Mouse (Mus musculus): ENCODE results near the gene Nfatc3. TPM values are rescaled to one million over a fixed set of nuclear protein-coding genes. Genes with fewer than 3 reads are reported as not detected.
"Not testable (repeated sequence)": the region's sequence is repeated elsewhere in the genome, so short reads cannot be mapped to it uniquely, and the experiment has no call there.

Nfatc3 gene
- 4.7 and 5.3 TPM in 2 replicates for polyA plus RNA-seq (2015; fragmentation: Nextera tagmentation; extraction: Ambion mirVana)

- H3K27ac ChIP-seq (ENCODE audit: low read length) = peak within 1 kb of the TSS; percentile 95
- WGBS = under 1% methylated on average over 52 of the region's 52 CpGs
- peaks cover 26% of the 10 kb centered on the region for H3K4me1 ChIP-seq (ENCODE audit: control insufficient read depth, insufficient read depth, low read length)
- ATAC-seq (ENCODE audit: insufficient read depth, low FRiP score) = peak; percentile 99
- no peaks in the 10 kb centered on the region for H3K27me3 ChIP-seq (ENCODE audit: control insufficient read depth, insufficient read depth, low read length)
- H3K4me3 ChIP-seq (replicated peaks; ENCODE audit: low read length) = peak within 1 kb of the TSS; percentile 89
- H3K9me3 ChIP-seq (replicated peaks; ENCODE audit: control insufficient read depth, low read length) = no peaks in the 10 kb centered on the region
- H3K36me3 ChIP-seq (ENCODE audit: control insufficient read depth, insufficient read depth, low read length) = 0 out of 2 replicates have a peak, but pooled peaks cover 2% of the 10 kb centered on the region
- peak within 1 kb of the TSS; percentile 98 for H3K9ac ChIP-seq (ENCODE audit: low read length)
- H3K4me2 ChIP-seq (ENCODE audit: low read depth, low read length) = peak within 1 kb of the TSS; percentile 85
Observed at GRCm38 (mm10) chr8:106058731-106059612, at the start of gene Nfatc3. Gene Nfatc3 (plus strand): TSS chr8:106058840.

- Histone ChIP-seq H3K9me3 (replicated peaks; ENCODE audit: control insufficient read depth, low read length) (no peaks in the 10 kb centered on the region), H3K4me3 (replicated peaks; ENCODE audit: low read length) (peak overlapping the region; percentile 92), H3K27me3 (ENCODE audit: control insufficient read depth, insufficient read depth, low read length) (no peaks in the 10 kb centered on the region), H3K27ac (ENCODE audit: low read length) (peak overlapping the region; percentile 53), H3K4me1 (ENCODE audit: control insufficient read depth, insufficient read depth, low read length) (peaks cover 12% of the 10 kb centered on the region), H3K4me2 (ENCODE audit: low read depth, low read length) (peak overlapping the region; percentile 87), H3K9ac (ENCODE audit: low read length) (peak overlapping the region; percentile 86), H3K36me3 (ENCODE audit: control insufficient read depth, insufficient read depth, low read length) (no peaks in the 10 kb centered on the region)
- peak; percentile 96 for ATAC-seq (ENCODE audit: insufficient read depth, low FRiP score)
- 1% methylated on average over 74 of the region's 74 CpGs for WGBS
Observed at GRCm38 (mm10) chr8:106010748-106011642, 47.6 kb upstream of the Nfatc3 start.

DNA sequence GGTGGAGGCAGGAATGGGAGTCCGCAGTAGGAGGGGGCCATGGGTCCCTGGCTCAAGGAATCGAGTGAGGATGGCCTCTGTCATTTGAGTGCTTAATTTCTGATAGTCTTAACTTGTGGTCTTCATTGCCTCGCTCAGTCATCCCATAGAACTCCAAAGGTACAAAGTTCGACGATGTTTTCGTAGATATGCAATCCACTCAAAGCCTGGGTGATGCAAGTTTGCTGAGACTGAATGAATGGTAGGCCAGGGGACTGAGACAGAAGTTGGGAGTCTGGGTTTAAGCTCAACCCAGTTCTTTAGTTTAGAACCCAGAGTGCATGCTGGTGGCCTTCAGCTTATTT is 47.0 kb upstream of the Nfatc3 start, which contains the start of gene Ddx28:
TSS of gene Ddx28 (minus strand) at position 240 of the 344 bp plus-strand sequence.
- Histone ChIP-seq H3K4me3 (replicated peaks; ENCODE audit: low read length) (peak within 1 kb of the TSS; percentile 92), H3K4me2 (ENCODE audit: low read depth, low read length) (peak within 1 kb of the TSS; percentile 87), H3K4me1 (ENCODE audit: control insufficient read depth, insufficient read depth, low read length) (peaks cover 12% of the 10 kb centered on the region), H3K27ac (ENCODE audit: low read length) (peak within 1 kb of the TSS; percentile 53), H3K9ac (ENCODE audit: low read length) (peak within 1 kb of the TSS; percentile 86), H3K36me3 (ENCODE audit: control insufficient read depth, insufficient read depth, low read length) (no peaks in the 10 kb centered on the region), H3K27me3 (ENCODE audit: control insufficient read depth, insufficient read depth, low read length) (no peaks in the 10 kb centered on the region), H3K9me3 (replicated peaks; ENCODE audit: control insufficient read depth, low read length) (no peaks in the 10 kb centered on the region)
- no peak for ATAC-seq (ENCODE audit: insufficient read depth, low FRiP score)
- WGBS = 4% methylated on average over 6 of the region's 6 CpGs

GRCm38 (mm10) chr8:106012203-106012602 is 46.4 kb upstream of the Nfatc3 start:
- not testable (repeated sequence) for H3K36me3 ChIP-seq (ENCODE audit: control insufficient read depth, insufficient read depth, low read length); H3K9me3 ChIP-seq (replicated peaks; ENCODE audit: control insufficient read depth, low read length); ATAC-seq (ENCODE audit: insufficient read depth, low FRiP score); H3K27me3 ChIP-seq (ENCODE audit: control insufficient read depth, insufficient read depth, low read length); H3K27ac ChIP-seq (ENCODE audit: low read length)
- WGBS = 73% methylated on average over 8 of the region's 8 CpGs
- H3K4me3 ChIP-seq (replicated peaks; ENCODE audit: low read length) = peak overlapping the region; percentile 92; the same call in 1 of the 2 replicates
- H3K4me2 ChIP-seq (ENCODE audit: low read depth, low read length) = peak overlapping the region; percentile 87
- H3K4me1 ChIP-seq (ENCODE audit: control insufficient read depth, insufficient read depth, low read length) = peaks cover 12% of the 10 kb centered on the region
- H3K9ac ChIP-seq (ENCODE audit: low read length) = peak overlapping the region; percentile 86

DNA sequence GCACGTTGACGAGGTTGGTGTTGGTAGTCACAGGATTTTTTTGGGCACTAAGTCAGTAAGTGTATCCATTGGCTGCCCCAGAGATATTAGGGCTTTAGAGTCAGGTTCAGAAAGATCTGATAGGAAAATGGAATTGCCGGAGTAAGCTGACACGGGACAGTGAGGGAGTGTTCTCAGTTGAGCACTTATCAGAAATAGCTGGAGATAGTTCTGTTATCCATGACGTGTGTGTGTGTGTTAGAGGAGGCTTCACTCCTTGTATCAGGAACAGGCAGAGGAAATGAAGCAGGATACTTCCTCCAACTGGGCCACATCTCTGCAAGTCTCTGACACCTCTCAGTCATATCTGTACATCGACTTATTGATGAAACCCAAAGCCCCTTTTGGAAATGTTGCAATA is 42.4 kb upstream of the Nfatc3 start:
- no peak overlapping the region for H3K9ac ChIP-seq (ENCODE audit: low read length)
- no peaks in the 10 kb centered on the region for H3K4me1 ChIP-seq (ENCODE audit: control insufficient read depth, insufficient read depth, low read length)
- no peak for ATAC-seq (ENCODE audit: insufficient read depth, low FRiP score)
- no peak overlapping the region for H3K27ac ChIP-seq (ENCODE audit: low read length)
- H3K9me3 ChIP-seq (replicated peaks; ENCODE audit: control insufficient read depth, low read length) = no peaks in the 10 kb centered on the region
- no peak overlapping the region for H3K4me2 ChIP-seq (ENCODE audit: low read depth, low read length)
- no peak overlapping the region for H3K4me3 ChIP-seq (replicated peaks; ENCODE audit: low read length)
- H3K36me3 ChIP-seq (ENCODE audit: control insufficient read depth, insufficient read depth, low read length) = no peaks in the 10 kb centered on the region
- H3K27me3 ChIP-seq (ENCODE audit: control insufficient read depth, insufficient read depth, low read length) = no peaks in the 10 kb centered on the region
- WGBS = 86% methylated on average over 6 of the region's 6 CpGs

GRCm38 (mm10) chr8:106017130-106017529 is 41.5 kb upstream of the Nfatc3 start:
- Histone ChIP-seq H3K4me3 (replicated peaks; ENCODE audit: low read length) (no peak overlapping the region), H3K9ac (ENCODE audit: low read length) (no peak overlapping the region), H3K9me3 (replicated peaks; ENCODE audit: control insufficient read depth, low read length) (no peaks in the 10 kb centered on the region), H3K27me3 (ENCODE audit: control insufficient read depth, insufficient read depth, low read length) (no peaks in the 10 kb centered on the region), H3K4me2 (ENCODE audit: low read depth, low read length) (no peak overlapping the region), H3K4me1 (ENCODE audit: control insufficient read depth, insufficient read depth, low read length) (no peaks in the 10 kb centered on the region), H3K36me3 (ENCODE audit: control insufficient read depth, insufficient read depth, low read length) (no peaks in the 10 kb centered on the region), H3K27ac (ENCODE audit: low read length) (no peak overlapping the region)
- no peak for ATAC-seq (ENCODE audit: insufficient read depth, low FRiP score)
- 87% methylated on average over 7 of the region's 7 CpGs for WGBS

DNA sequence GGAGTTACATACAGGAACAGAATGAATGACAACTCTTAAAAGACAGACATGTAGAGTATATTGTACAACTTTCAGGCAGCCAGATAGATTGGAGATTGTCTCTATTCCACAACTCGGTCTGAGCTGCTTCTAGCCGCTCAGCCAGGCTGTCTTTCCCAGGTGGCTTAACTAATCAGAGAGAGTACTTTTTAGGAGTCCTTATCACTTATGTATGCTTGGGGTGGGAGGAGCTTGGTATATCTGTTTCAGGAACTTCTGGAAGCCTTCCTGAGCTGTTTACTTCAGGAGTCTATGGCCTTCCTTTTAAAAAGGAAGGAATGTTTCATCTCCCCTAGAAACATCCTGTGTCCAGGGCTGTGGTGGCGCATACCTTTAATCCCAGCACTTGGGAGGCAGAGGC is 40.6 kb upstream of the Nfatc3 start:
- 80% methylated on average over 3 of the region's 3 CpGs for WGBS
- H3K36me3 ChIP-seq (ENCODE audit: control insufficient read depth, insufficient read depth, low read length) = no peaks in the 10 kb centered on the region
- no peak overlapping the region for H3K4me2 ChIP-seq (ENCODE audit: low read depth, low read length)
- no peak overlapping the region for H3K27ac ChIP-seq (ENCODE audit: low read length)
- no peaks in the 10 kb centered on the region for H3K27me3 ChIP-seq (ENCODE audit: control insufficient read depth, insufficient read depth, low read length)
- no peak overlapping the region for H3K4me3 ChIP-seq (replicated peaks; ENCODE audit: low read length)
- H3K9me3 ChIP-seq (replicated peaks; ENCODE audit: control insufficient read depth, low read length) = no peaks in the 10 kb centered on the region
- no peak for ATAC-seq (ENCODE audit: insufficient read depth, low FRiP score)
- no peak overlapping the region for H3K9ac ChIP-seq (ENCODE audit: low read length)
- no peaks in the 10 kb centered on the region for H3K4me1 ChIP-seq (ENCODE audit: control insufficient read depth, insufficient read depth, low read length)

DNA sequence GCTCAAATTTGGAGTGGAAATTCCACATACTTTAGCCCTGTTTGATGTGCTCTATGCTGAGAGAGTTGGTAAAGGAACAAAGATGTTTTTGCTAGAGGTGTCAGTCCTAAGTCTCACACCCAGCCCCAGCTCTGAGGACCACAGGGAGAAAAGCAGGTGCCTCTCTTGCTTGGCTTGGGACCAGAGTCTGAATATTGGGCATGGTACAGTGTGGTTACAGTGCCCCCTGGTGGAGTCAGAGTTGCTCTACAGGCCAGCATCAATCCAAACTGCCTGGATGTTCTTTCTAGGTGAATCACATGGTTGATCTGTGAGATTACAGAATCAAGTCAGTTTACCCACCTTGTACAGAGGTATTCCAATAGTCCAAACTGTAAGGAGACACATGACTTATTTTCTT is 36.2 kb upstream of the Nfatc3 start:
- Histone ChIP-seq H3K27me3 (ENCODE audit: control insufficient read depth, insufficient read depth, low read length) (no peaks in the 10 kb centered on the region), H3K36me3 (ENCODE audit: control insufficient read depth, insufficient read depth, low read length) (0 out of 2 replicates have a peak, but pooled peaks cover 3% of the 10 kb centered on the region), H3K4me1 (ENCODE audit: control insufficient read depth, insufficient read depth, low read length) (no peaks in the 10 kb centered on the region), H3K9ac (ENCODE audit: low read length) (no peak overlapping the region), H3K4me3 (replicated peaks; ENCODE audit: low read length) (no peak overlapping the region), H3K9me3 (replicated peaks; ENCODE audit: control insufficient read depth, low read length) (no peaks in the 10 kb centered on the region), H3K27ac (ENCODE audit: low read length) (no peak overlapping the region), H3K4me2 (ENCODE audit: low read depth, low read length) (no peak overlapping the region)
- ATAC-seq (ENCODE audit: insufficient read depth, low FRiP score) = peak; percentile 29; the same call in 1 of the 2 replicates

DNA sequence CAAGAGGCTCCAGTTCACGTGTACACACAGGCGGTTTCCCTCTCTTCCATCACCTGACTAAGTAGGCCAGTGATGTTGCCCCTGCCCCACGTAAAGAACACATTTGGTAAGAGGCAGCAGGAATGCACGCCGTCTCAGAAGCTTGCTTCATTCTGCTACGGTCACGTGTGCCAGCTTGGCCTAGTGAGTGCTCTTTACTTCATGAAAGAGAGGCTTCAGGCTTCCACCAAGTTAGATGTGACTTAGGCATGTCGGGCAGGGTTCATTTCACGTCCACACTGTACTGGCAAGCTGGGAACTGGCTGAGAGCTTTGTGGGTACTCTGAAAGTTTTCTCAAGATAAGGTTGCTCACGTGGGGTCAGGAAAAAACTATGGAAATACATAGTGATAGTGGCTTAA is 19.9 kb upstream of the Nfatc3 start:
- Histone ChIP-seq H3K27me3 (ENCODE audit: control insufficient read depth, insufficient read depth, low read length) (no peaks in the 10 kb centered on the region), H3K4me2 (ENCODE audit: low read depth, low read length) (no peak overlapping the region), H3K27ac (ENCODE audit: low read length) (no peak overlapping the region), H3K9me3 (replicated peaks; ENCODE audit: control insufficient read depth, low read length) (no peaks in the 10 kb centered on the region), H3K36me3 (ENCODE audit: control insufficient read depth, insufficient read depth, low read length) (no peaks in the 10 kb centered on the region), H3K4me3 (replicated peaks; ENCODE audit: low read length) (no peak overlapping the region), H3K4me1 (ENCODE audit: control insufficient read depth, insufficient read depth, low read length) (peaks cover 2% of the 10 kb centered on the region; the same call in 1 of the 2 replicates), H3K9ac (ENCODE audit: low read length) (no peak overlapping the region)
- 88% methylated on average over 10 of the region's 10 CpGs for WGBS
- ATAC-seq (ENCODE audit: insufficient read depth, low FRiP score) = no peak

Measured in stomach, embryonic 16.5 days (tissue).